Mouse (Mus musculus): ENCODE data around the gene Sertad1. TPM values are rescaled to one million over a fixed set of nuclear protein-coding genes. Genes with fewer than 3 reads are reported as not detected.
A peak's percentile ranks its signal among the peaks of the same experiment; 100 is the strongest.

The Sertad1 gene
- total and polyA plus RNA-seq, 3 experiments, result 7.6 to 14.0 (median 10.2) TPM

DNA sequence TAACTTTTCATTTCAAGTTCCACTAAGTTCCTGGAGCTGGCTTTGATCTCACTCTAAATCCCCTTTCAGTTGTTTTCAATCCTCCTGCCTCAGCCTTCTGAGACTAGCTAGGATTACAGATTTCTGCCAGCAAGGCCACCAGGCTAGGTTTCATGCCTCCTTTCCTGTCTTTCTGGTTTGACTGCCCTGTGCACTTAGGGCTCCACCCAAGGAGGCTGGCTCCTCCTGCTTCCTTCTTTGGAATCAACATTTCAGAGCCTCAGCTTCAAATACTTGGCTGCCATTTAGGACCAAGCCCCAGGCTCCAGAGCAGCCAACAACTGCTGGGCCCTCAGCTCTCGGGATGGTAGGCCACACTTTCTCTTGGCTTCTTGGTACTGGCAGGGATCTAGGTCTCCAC is 33.9 kb downstream of the Sertad1 start:
- no peaks in the 10 kb centered on the region for H3K4me1 ChIP-seq (ENCODE audit: control insufficient read depth, insufficient read depth, low read length)
- H3K4me3 ChIP-seq, result no peak overlapping the region
- no peaks in the 10 kb centered on the region for H3K36me3 ChIP-seq (ENCODE audit: control insufficient read depth, insufficient read depth, low read length)
- H3K9ac ChIP-seq (ENCODE audit: low read depth, low read length), result no peak overlapping the region
- DNase-seq, result no peak
- no peaks in the 10 kb centered on the region for H3K27me3 ChIP-seq (ENCODE audit: control insufficient read depth, insufficient read depth, low read length)
- no peak for TF ChIP-seq EP300 (IDR thresholded peaks at IDR 0.05; ENCODE audit: insufficient read depth, low read depth, low read length)
- no peak for TF ChIP-seq CTCF (IDR thresholded peaks at IDR 0.05)
- TF ChIP-seq POLR2A (IDR thresholded peaks at IDR 0.05; ENCODE audit: insufficient read depth, low read depth, low read length), result no peak
- 45% methylated on average over 1 of the region's 1 CpGs for WGBS
- intact Hi-C loops (cut with DNase I), result no loop called here
- no peaks in the 10 kb centered on the region for H3K79me2 ChIP-seq (replicated peaks; ENCODE audit: control insufficient read depth, insufficient read depth, low read length)
- no peak overlapping the region for H3K27ac ChIP-seq

DNA sequence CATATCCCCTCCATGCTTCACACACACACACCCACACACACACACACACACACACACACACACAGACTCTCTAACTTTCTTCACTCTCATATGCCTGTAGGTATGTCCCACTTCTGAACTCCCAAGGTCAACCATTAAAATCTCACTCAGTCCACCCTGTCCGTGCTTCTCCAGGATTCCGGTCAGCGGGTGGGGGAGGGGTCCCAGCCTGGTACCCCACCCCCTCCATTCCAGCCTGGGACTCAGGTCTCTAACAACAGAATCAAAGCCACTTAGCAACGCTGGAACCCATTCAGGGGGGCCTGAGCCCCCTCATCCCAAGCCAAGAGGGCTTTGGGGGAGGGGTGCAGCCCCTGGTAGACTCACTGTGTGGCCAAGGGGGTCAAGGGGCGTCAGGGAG is 36.3 kb downstream of the Sertad1 start, which contains the start of gene Hipk4:
Gene Hipk4 (plus strand): TSS at position 301 of the 400 bp plus-strand sequence.
- H3K36me3 ChIP-seq (ENCODE audit: control insufficient read depth, insufficient read depth, low read length), result no peaks in the 10 kb centered on the region
- no peak within 1 kb of the TSS for H3K27ac ChIP-seq
- 67% methylated on average over 5 of the region's 5 CpGs for WGBS
- H3K27me3 ChIP-seq (ENCODE audit: control insufficient read depth, insufficient read depth, low read length), result no peaks in the 10 kb centered on the region
- no peaks in the 10 kb centered on the region for H3K79me2 ChIP-seq (replicated peaks; ENCODE audit: control insufficient read depth, insufficient read depth, low read length)
- no peak within 1 kb of the TSS for H3K9ac ChIP-seq (ENCODE audit: low read depth, low read length)
- H3K4me3 ChIP-seq, result no peak within 1 kb of the TSS
- TF ChIP-seq EP300 (IDR thresholded peaks at IDR 0.05; ENCODE audit: insufficient read depth, low read depth, low read length) (no peak), CTCF (IDR thresholded peaks at IDR 0.05) (no peak), POLR2A (IDR thresholded peaks at IDR 0.05; ENCODE audit: insufficient read depth, low read depth, low read length) (no peak)
- no peaks in the 10 kb centered on the region for H3K4me1 ChIP-seq (ENCODE audit: control insufficient read depth, insufficient read depth, low read length)
- intact Hi-C loops (cut with DNase I), result no loop called here
- no peak for DNase-seq

DNA sequence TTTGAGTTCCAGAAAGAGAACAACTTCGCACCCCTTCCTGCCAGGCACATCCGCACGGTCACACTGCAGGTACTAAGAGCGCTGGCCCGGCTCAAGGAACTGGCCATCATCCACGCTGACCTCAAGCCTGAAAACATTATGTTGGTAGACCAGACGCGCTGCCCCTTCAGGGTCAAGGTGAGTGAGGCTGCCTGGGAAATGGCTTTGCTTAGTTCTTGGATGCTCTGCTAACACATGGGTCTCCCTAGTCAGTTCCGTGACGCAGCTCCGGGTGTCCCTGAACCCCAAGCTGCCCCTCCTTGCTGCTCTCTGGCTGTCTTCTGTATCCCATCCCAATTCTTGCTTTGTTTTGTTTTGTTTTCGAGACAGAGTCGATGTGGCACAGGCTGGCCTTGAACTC is 37.1 kb downstream of the Sertad1 start:
- WGBS, result 93% methylated on average over 13 of the region's 13 CpGs
- Histone ChIP-seq H3K9ac (ENCODE audit: low read depth, low read length) (no peak overlapping the region), H3K36me3 (ENCODE audit: control insufficient read depth, insufficient read depth, low read length) (no peaks in the 10 kb centered on the region), H3K27ac (no peak overlapping the region), H3K4me3 (no peak overlapping the region), H3K4me1 (ENCODE audit: control insufficient read depth, insufficient read depth, low read length) (no peaks in the 10 kb centered on the region), H3K27me3 (ENCODE audit: control insufficient read depth, insufficient read depth, low read length) (no peaks in the 10 kb centered on the region), H3K79me2 (replicated peaks; ENCODE audit: control insufficient read depth, insufficient read depth, low read length) (no peaks in the 10 kb centered on the region)
- intact Hi-C loops (cut with DNase I), result no loop called here
- TF ChIP-seq EP300 (IDR thresholded peaks at IDR 0.05; ENCODE audit: insufficient read depth, low read depth, low read length) (no peak), CTCF (IDR thresholded peaks at IDR 0.05) (no peak), POLR2A (IDR thresholded peaks at IDR 0.05; ENCODE audit: insufficient read depth, low read depth, low read length) (no peak)
- DNase-seq, result no peak

DNA sequence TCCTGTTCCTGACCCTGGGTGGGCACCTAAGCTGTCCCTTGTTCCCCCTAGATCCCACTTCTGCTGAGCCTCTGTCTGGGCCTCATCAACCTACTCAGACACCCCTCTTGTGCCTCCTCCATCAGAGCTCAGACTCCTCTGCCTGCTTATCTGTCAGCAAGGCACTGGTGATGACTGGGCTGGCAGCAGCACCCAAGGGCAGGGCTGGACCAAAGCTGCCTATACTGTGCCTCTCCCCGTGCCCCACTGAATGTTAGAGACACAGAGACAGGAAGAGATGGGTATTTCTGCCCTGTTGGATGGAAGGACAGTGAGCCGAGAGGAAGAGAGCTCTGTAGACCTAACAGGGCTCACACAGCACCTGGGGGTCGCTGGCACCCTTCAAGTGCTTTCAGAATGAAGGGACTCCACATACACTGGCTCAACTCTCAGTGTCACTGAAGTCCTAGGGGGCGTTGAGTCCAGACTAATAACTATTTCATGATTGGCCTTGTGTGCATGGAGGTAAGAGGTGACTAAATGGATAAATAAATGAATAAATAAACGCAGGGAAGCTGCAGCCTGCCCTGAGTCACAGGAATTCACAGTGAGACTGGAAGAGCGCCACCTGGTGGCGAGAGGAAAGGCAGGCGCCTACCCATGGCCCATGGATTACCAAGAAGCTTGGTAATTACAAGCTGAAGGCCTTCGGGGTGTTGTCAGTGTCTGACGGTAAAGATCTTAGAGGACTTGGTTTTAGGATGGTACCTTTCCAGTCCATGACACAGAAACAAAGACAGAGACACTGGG is 39.5 kb downstream of the Sertad1 start:
- H3K4me1 ChIP-seq (ENCODE audit: control insufficient read depth, insufficient read depth, low read length), result no peaks in the 10 kb centered on the region
- no peak overlapping the region for H3K9ac ChIP-seq (ENCODE audit: low read depth, low read length)
- WGBS, result 18% methylated on average over 10 of the region's 10 CpGs
- H3K27ac ChIP-seq, result no peak overlapping the region
- no peak overlapping the region for H3K4me3 ChIP-seq
- no peaks in the 10 kb centered on the region for H3K36me3 ChIP-seq (ENCODE audit: control insufficient read depth, insufficient read depth, low read length)
- no peaks in the 10 kb centered on the region for H3K79me2 ChIP-seq (replicated peaks; ENCODE audit: control insufficient read depth, insufficient read depth, low read length)
- intact Hi-C loops (cut with DNase I), result loop anchor here (1.0 to 5.0 kb wide), 5 partner anchors 17 to 190 kb away; partner anchors contain the start of genes Blvrb and Sptbn4
- TF ChIP-seq EP300 (IDR thresholded peaks at IDR 0.05; ENCODE audit: insufficient read depth, low read depth, low read length), result no peak
- TF ChIP-seq CTCF (IDR thresholded peaks at IDR 0.05), result peak; percentile 97
- no peak for TF ChIP-seq POLR2A (IDR thresholded peaks at IDR 0.05; ENCODE audit: insufficient read depth, low read depth, low read length)
- peak; percentile 77 to 83 for DNase-seq
- H3K27me3 ChIP-seq (ENCODE audit: control insufficient read depth, insufficient read depth, low read length), result no peaks in the 10 kb centered on the region

DNA sequence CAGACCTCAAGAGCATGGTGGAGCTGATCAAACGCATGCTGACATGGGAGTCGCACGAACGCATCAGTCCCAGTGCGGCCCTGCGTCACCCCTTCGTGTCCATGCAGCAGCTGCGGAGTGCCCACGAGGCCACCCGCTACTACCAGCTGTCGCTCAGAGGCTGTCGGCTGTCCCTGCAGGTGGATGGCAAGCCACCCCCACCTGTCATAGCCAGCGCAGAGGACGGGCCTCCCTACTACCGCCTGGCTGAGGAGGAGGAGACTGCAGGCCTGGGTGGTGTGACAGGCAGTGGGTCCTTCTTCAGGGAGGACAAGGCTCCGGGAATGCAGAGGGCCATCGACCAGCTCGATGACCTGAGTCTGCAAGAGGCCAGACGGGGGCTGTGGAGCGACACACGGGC is 42.4 kb downstream of the Sertad1 start:
- intact Hi-C loops (cut with DNase I), result loop anchor here (5.0 kb wide), 3 partner anchors 47 to 122 kb away; partner anchors contain the start of genes Blvrb and Sptbn4
- Histone ChIP-seq H3K36me3 (ENCODE audit: control insufficient read depth, insufficient read depth, low read length) (no peaks in the 10 kb centered on the region), H3K4me3 (no peak overlapping the region), H3K27me3 (ENCODE audit: control insufficient read depth, insufficient read depth, low read length) (no peaks in the 10 kb centered on the region), H3K79me2 (replicated peaks; ENCODE audit: control insufficient read depth, insufficient read depth, low read length) (no peaks in the 10 kb centered on the region), H3K4me1 (ENCODE audit: control insufficient read depth, insufficient read depth, low read length) (no peaks in the 10 kb centered on the region), H3K9ac (ENCODE audit: low read depth, low read length) (no peak overlapping the region), H3K27ac (no peak overlapping the region)
- 85% methylated on average over 21 of the region's 21 CpGs for WGBS
- no peak for DNase-seq
- no peak for TF ChIP-seq EP300 (IDR thresholded peaks at IDR 0.05; ENCODE audit: insufficient read depth, low read depth, low read length)
- no peak for TF ChIP-seq CTCF (IDR thresholded peaks at IDR 0.05)
- no peak for TF ChIP-seq POLR2A (IDR thresholded peaks at IDR 0.05; ENCODE audit: insufficient read depth, low read depth, low read length)

DNA sequence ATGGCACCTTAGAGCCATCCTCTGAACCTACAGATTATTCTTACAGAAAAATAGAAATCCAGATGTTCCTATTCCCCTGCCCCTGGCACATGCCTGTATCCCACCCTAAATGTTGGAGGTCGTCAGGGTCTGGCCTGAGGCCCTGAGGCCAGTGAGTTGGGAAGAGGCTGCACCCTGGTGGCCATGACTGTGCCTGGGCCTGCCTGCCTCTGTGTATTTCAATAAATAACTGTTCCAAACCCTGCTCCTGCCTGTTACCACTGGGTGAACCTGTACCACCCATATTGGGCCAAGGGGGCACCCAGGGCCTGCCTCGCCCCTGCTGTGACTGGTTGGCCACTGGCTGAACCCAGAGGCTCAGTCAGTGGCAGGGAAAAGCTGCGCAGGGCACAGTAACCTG is 44.2 kb downstream of the Sertad1 start:
- Histone ChIP-seq H3K79me2 (replicated peaks; ENCODE audit: control insufficient read depth, insufficient read depth, low read length) (no peaks in the 10 kb centered on the region), H3K9ac (ENCODE audit: low read depth, low read length) (no peak overlapping the region), H3K36me3 (ENCODE audit: control insufficient read depth, insufficient read depth, low read length) (no peaks in the 10 kb centered on the region), H3K27me3 (ENCODE audit: control insufficient read depth, insufficient read depth, low read length) (no peaks in the 10 kb centered on the region), H3K4me3 (no peak overlapping the region), H3K4me1 (ENCODE audit: control insufficient read depth, insufficient read depth, low read length) (no peaks in the 10 kb centered on the region), H3K27ac (no peak overlapping the region)
- DNase-seq, result no peak
- no peak for TF ChIP-seq EP300 (IDR thresholded peaks at IDR 0.05; ENCODE audit: insufficient read depth, low read depth, low read length)
- TF ChIP-seq CTCF (IDR thresholded peaks at IDR 0.05), result peak; percentile 32
- 89% methylated on average over 3 of the region's 3 CpGs for WGBS
- intact Hi-C loops (cut with DNase I), result no loop called here
